Mouse (Mus musculus) cerebellum, adult 2 months (tissue): ENCODE measurements around the gene Slc27a1. TPM values are rescaled to one million over a fixed set of nuclear protein-coding genes. Genes with fewer than 3 reads are reported as not detected.
"Not testable (repeated sequence)": the region's sequence is repeated elsewhere in the genome, so short reads cannot be mapped to it uniquely, and the experiment has no call there.

Source experiments
- DNase-seq, 2 experiments: peaks; one replicate each; pipeline ENCODE4 v3.0.0; 2021
- H3K27ac ChIP-seq: fragments of 200-500 bp; 2 replicates; pipeline ENCODE4 v1.5.1; 2012; ENCODE audit warnings: low read length, control low read depth, inconsistent platforms; ENCODE audit not compliant: insufficient read depth
- H3K27me3 ChIP-seq: fragments of 200-500 bp; 2 replicates; pipeline ENCODE4 v1.6.1; 2012; ENCODE audit warnings: inconsistent platforms, mild to moderate bottlenecking, low read length, moderate library complexity; ENCODE audit not compliant: control insufficient read depth, insufficient read depth
- H3K4me1 ChIP-seq: fragments of 200-500 bp; 2 replicates; pipeline ENCODE4 v1.6.1; 2011; ENCODE audit warnings: low read length; ENCODE audit not compliant: control insufficient read depth, insufficient read depth
- H3K4me3 ChIP-seq: fragments of 200-500 bp; replicated peaks from 2 replicates; pipeline ENCODE3; 2011; ENCODE audit warnings: mild to moderate bottlenecking, low read depth, low read length, control low read depth; ENCODE audit not compliant: insufficient read depth
- CTCF ChIP-seq: fragments of 200-500 bp; IDR thresholded peaks from 2 replicates; pipeline ENCODE4 v1.5.1; 2011; ENCODE audit warnings: low read depth, mild to moderate bottlenecking, control low read depth, low read length, moderate library complexity, borderline replicate concordance; ENCODE audit not compliant: insufficient read depth
- POLR2A ChIP-seq: fragments of 200-500 bp; IDR thresholded peaks from 2 replicates; pipeline ENCODE4 v1.6.1; 2011; ENCODE audit warnings: low read length, control low read depth, borderline replicate concordance; ENCODE audit not compliant: insufficient read depth
- WGBS: fragments of 180-500 bp; shearing (Covaris S2); methylation state at CpG from one replicate; pipeline ENCODE4 v1.1.7; 2018; 5-methylcytosine and 5-hydroxymethylcytosine counted together
- polyA plus RNA-seq: library from polyadenylated mRNA; depleted of rRNA; stranded (reverse); fragments of >200 nt; gene quantifications from 2 replicates; pipeline ENCODE4 v1.2.3, GENCODE M21; 2012

Slc27a1 gene
- polyA plus RNA-seq, 1 experiment: 142 TPM

DNA sequence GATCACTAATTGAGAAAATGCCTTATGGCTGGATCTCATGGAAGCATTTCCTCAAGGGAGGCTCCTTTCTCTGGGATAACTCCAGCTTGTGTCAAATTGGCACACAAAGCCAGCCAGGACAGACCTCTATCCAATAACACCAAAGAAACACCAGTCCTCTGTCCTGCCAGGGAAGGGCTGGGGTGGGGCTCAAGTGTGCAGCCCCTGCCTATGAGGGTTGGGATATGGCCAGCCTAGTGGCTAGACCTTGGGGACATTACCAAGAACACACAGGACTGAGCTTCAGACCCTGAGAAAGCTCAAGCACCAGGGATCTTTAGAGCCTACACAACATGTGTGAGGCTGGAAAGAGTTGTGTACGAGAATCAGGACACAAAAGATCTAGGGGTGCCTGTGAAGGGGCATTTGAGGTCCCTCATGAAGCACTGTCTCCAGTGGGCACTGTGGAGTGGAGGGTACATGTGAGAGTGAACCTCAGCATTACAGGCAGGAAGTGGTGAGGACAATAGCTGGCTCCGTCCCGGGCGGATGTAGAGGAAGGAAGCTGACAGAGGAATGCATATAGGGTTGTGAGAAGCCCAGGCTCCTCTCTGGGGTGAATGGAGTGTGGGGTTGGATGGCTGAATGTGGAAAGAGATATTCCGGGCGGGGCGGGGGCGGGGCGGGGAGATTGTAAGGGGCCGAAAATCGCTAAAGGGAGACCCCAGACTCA, 40.2 kb upstream of the Slc27a1 start:
- Histone ChIP-seq H3K27me3 (peaks cover 8% of the 10 kb centered on the region; the same call in 1 of the 2 replicates), H3K4me3 (no peak overlapping the region), H3K27ac (no peak overlapping the region), H3K4me1 (no peaks in the 10 kb centered on the region; the same call in 1 of the 2 replicates)
- DNase-seq: no peak
- WGBS: 75% methylated on average over 11 of the region's 11 CpGs
- TF ChIP-seq CTCF (no peak), POLR2A (no peak)

DNA sequence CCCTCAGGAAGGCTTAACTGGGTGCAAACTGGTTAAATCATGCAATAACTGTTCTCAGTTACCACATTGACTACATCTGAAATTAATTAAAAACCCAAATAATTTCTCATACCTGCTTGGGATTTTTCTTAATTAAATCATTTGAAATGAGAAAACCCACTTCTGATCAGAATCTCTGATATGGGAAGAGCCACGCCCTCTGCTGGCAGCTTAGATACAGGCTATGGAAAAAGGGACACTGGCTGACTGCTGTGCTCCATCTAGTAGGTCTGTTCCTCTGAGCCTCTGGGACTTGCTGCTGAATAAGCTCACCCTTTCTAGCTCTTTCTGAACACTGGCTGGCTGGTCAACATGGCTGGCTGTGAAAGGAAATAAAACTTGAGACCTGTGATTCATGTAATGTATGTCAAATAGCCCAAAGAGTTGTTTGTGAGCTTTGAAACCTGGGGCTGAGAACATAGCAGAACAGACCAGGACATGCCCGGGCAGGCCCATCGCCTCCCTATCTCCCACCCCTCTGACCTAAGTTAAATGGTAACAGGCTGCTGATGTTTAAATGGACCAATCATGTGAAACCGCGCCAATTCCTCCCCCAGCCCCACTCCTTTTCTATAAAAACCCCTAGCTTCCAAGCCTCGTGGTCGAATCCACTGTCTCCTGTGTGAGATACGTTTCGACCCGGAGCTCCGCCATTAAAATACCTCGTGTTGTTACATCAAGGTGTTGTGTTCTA, 37.8 kb upstream of the Slc27a1 start:
- peak; percentile 66 to 70 for DNase-seq
- TF ChIP-seq CTCF: peak; percentile 59
- WGBS: 71% methylated on average over 7 of the region's 12 CpGs
- H3K27me3 ChIP-seq, H3K4me3 ChIP-seq, H3K4me1 ChIP-seq, H3K27ac ChIP-seq: not testable (repeated sequence)

DNA sequence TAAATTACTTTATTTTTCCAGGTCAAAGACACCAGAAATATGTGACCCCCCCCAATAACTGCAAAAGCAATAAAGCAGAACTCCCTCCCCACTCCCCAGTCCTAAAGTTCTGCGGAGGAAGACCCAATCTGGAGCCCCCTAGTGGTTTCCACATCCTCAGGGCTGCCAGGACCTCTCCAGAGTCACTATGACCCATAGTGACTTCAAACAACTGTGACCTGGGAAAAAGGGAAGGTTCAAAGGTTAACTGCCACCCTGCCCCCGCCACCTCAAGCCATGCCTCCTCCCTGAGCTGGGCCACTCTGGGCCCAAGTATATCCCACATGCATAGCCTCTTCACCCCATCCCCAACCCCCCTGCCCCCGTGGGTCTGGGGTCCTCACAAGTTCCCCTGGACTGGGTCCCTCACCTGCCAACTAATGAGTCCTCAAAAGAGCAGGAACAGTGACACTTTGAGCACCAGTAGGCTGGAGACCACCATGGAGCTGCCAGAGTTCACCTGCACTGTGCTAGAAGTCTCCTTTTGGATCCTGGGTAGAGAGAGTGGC, 34.3 kb upstream of the Slc27a1 start:
- no peak overlapping the region for H3K27ac ChIP-seq
- no peaks in the 10 kb centered on the region; the same call in 1 of the 2 replicates for H3K27me3 ChIP-seq
- no peak for TF ChIP-seq POLR2A
- DNase-seq: no peak
- WGBS: 33% methylated on average over 3 of the region's 3 CpGs
- no peaks in the 10 kb centered on the region for H3K4me1 ChIP-seq
- no peak overlapping the region for H3K4me3 ChIP-seq

DNA sequence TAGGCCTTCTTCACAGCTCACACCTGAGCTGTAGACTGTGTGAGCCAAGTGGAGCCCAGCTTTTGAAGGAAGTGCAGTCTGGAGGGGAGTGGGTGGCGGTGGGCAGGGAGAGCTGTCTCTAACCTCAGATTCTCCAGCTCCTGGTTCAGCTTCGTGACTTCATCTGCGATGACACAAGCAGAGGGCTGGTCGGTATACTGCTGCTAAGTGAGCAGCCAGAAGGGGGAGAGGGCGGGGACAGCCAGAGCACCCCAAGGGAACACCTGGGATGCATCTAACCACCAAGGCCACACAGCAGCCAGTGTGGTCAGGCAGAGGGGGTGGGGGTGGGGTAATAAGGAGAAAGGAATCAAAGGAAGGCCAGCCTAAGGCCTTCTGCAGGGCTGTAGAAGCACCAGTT, 33.0 kb upstream of the Slc27a1 start:
- H3K27me3 ChIP-seq: no peaks in the 10 kb centered on the region; the same call in 1 of the 2 replicates
- DNase-seq: no peak
- H3K4me1 ChIP-seq: no peaks in the 10 kb centered on the region
- no peak for TF ChIP-seq POLR2A
- TF ChIP-seq CTCF: no peak
- no peak overlapping the region for H3K27ac ChIP-seq
- WGBS: 79% methylated on average over 5 of the region's 5 CpGs
- H3K4me3 ChIP-seq: no peak overlapping the region

DNA sequence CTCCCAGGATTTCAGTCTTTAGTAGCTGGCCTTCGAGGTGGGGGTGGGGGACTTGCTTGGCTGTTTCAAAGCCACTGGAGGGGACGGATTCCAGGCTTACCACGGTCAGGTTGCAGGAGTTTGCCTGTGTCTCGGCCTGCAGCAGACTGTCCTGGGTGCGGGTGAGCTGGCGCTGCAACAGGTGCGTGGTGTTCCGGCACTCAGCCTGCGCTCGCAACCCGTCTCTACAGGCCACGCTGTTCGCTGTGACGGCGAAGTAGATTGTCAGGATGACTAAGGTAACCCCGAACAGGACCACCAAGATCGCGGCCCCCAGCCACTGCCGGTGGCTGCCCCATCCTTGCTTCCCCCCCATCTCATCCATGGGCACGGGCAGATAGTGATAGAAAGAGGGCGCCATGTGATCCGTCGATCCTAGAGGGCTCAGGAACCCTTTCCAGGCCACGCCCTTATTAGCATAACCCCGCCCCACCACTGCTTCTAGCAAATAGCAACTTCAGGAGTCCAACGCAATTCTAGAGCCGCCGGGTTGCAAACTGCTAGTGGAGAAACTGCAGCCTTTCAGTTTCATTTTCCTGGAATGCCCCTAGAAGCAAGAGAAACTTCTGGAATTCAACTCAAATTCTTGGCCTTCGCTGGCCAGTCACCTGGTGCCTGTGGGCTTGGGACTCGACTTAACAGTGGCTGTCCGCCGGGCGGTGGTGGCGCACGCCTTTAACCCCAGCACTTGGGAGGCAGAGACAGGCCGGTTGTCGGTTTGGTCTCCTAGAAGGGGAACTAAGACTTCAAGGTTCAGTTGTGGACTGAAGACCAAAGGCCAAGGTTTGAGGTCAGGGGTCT, 31.4 kb upstream of the Slc27a1 start, which contains the start of gene Bst2:
TSS of gene Bst2 (minus strand) at position 429 of the 840 bp plus-strand sequence.
- H3K27ac ChIP-seq: no peak within 1 kb of the TSS
- DNase-seq: no peak
- no peaks in the 10 kb centered on the region; the same call in 1 of the 2 replicates for H3K27me3 ChIP-seq
- H3K4me1 ChIP-seq: no peaks in the 10 kb centered on the region
- H3K4me3 ChIP-seq: no peak within 1 kb of the TSS
- 8% methylated on average over 37 of the region's 37 CpGs for WGBS
- TF ChIP-seq POLR2A (no peak), CTCF (no peak)

DNA sequence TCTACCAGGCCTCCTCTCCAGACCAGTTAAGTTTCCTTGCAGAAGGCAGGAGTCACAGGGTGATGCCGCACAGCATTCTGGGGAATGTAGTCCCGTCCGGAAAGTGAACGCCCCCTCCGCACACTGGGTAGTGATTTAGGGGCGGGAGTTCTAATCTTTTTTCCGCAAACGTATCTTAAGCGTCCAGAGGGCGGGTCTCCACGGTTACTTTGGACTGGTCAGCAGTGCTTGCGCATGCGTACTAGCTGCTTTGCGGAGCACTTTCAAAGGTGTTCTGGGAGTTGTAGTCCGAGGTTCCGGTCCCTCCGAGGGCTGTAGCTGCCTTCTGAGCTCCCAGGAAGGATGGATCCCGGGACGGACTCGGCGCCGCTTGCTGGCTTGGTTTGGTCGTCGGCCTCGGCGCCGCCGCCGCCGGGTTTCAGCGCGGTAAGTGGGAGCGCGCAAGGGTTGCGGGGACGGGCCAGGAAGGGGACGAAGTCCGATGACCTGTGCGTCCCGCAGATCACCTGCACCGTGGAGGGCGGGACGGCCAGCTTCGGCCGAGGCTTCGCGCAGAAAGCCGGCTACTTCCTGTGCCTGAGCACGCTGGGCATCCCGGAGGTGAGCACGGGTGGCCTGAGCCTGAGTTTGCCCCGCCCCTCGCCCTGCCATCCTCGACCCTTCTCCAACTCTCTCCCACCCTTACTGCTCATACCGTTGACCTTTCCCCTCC, 25.9 kb upstream of the Slc27a1 start, which contains the start of gene Mvb12a:
TSS of gene Mvb12a (plus strand) at position 291 of the 712 bp plus-strand sequence.
- 0 out of 2 replicates have a peak, but pooled peaks cover 3% of the 10 kb centered on the region for H3K4me1 ChIP-seq
- H3K27ac ChIP-seq: no peak within 1 kb of the TSS; the same call in 1 of the 2 replicates
- peak within 1 kb of the TSS; percentile 57 for H3K4me3 ChIP-seq
- under 1% methylated on average over 55 of the region's 55 CpGs for WGBS
- peak; percentile 68; the same call in 1 of the 2 replicates for TF ChIP-seq POLR2A
- no peak for TF ChIP-seq CTCF
- DNase-seq: peak; percentile 96 to 99
- H3K27me3 ChIP-seq: no peaks in the 10 kb centered on the region

DNA sequence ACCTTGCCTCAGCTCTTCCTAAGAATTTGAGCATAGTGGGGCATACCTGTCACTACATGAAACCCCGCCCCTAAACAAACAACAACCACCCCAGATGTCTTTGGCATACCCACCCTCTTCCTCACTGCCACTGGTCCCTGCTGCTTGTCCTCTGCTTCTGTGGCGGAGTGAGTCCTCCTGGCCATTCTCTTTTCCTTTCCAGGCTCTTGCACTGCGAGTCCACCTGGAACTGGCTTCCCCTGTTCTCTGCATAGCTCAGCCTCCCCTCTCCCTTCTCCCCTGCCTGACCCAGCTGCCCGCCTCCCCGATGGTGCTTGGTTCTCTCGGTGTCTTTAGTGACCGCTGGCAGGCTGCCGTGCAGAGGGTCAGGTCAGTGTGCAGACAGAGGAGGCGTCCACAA, 24.9 kb upstream of the Slc27a1 start:
- no peaks in the 10 kb centered on the region for H3K27me3 ChIP-seq
- 0 out of 2 replicates have a peak, but pooled peaks cover 3% of the 10 kb centered on the region for H3K4me1 ChIP-seq
- 77% methylated on average over 9 of the region's 9 CpGs for WGBS
- TF ChIP-seq CTCF (no peak), POLR2A (no peak)
- DNase-seq: no peak
- no peak overlapping the region for H3K27ac ChIP-seq
- H3K4me3 ChIP-seq: no peak overlapping the region
